Mouse (Mus musculus): ENCODE results near the gene Pum3. TPM values are rescaled to one million over a fixed set of nuclear protein-coding genes. Genes with fewer than 3 reads are reported as not detected.

The Pum3 gene
- polyA plus RNA-seq (2015; fragmentation: Nextera tagmentation; extraction: Ambion mirVana), result 50.7 and 53.5 TPM in 2 replicates

- 0% methylated on average over 40 of the region's 40 CpGs for WGBS
- peaks cover 7% of the 10 kb centered on the region for H3K36me3 ChIP-seq
- H3K9me3 ChIP-seq (replicated peaks), result no peaks in the 10 kb centered on the region
- peak within 1 kb of the TSS; percentile 83 for H3K4me2 ChIP-seq
- peak within 1 kb of the TSS; percentile 76 for H3K9ac ChIP-seq (replicated peaks)
- H3K4me3 ChIP-seq (replicated peaks), result peak within 1 kb of the TSS; percentile 84
- peak within 1 kb of the TSS; percentile 94 for H3K27ac ChIP-seq (replicated peaks)
- no peaks in the 10 kb centered on the region for H3K27me3 ChIP-seq (replicated peaks)
- H3K4me1 ChIP-seq, result peaks cover 24% of the 10 kb centered on the region
- peak; percentile 97 for ATAC-seq (ENCODE audit: low FRiP score)
These were observed at the start of gene Pum3 for GRCm38 (mm10) chr19:27429745-27430251. TSS of gene Pum3 (minus strand) at chr19:27429825.

DNA sequence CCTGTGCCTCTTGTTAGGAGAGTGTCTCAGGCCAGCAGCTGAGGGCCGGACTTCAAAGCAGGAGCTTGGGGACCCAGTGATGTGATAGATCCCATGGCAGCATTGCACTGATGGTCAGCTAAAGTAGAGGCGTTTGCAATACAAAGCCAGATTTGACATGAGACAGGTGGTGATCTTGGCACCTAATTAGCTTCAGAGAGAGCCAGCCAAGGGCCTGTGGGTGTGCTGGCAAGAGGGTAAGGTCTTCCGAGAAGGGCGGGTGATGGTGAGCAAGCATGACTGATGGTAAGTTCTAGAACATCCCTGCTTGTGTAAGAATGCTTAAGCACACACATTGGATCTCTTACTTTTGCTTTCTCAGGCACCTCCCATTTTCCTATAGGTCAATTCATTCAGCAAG is 37.1 kb upstream of the Pum3 start:
- Histone ChIP-seq H3K4me3 (replicated peaks) (no peak overlapping the region), H3K27ac (replicated peaks) (no peak overlapping the region), H3K9ac (replicated peaks) (no peak overlapping the region), H3K4me1 (no peaks in the 10 kb centered on the region), H3K9me3 (replicated peaks) (no peaks in the 10 kb centered on the region), H3K27me3 (replicated peaks) (no peaks in the 10 kb centered on the region), H3K4me2 (no peak overlapping the region), H3K36me3 (no peaks in the 10 kb centered on the region)
- 78% methylated on average over 4 of the region's 4 CpGs for WGBS
- no peak for ATAC-seq (ENCODE audit: low FRiP score)

GRCm38 (mm10) chr19:27462656-27463055 is 33.0 kb upstream of the Pum3 start:
- Histone ChIP-seq H3K9me3 (replicated peaks) (no peaks in the 10 kb centered on the region), H3K36me3 (no peaks in the 10 kb centered on the region), H3K27ac (replicated peaks) (no peak overlapping the region), H3K9ac (replicated peaks) (no peak overlapping the region), H3K4me2 (no peak overlapping the region), H3K27me3 (replicated peaks) (no peaks in the 10 kb centered on the region), H3K4me1 (no peaks in the 10 kb centered on the region), H3K4me3 (replicated peaks) (no peak overlapping the region)
- no peak for ATAC-seq (ENCODE audit: low FRiP score)
- WGBS, result 67% methylated on average over 4 of the region's 4 CpGs

DNA sequence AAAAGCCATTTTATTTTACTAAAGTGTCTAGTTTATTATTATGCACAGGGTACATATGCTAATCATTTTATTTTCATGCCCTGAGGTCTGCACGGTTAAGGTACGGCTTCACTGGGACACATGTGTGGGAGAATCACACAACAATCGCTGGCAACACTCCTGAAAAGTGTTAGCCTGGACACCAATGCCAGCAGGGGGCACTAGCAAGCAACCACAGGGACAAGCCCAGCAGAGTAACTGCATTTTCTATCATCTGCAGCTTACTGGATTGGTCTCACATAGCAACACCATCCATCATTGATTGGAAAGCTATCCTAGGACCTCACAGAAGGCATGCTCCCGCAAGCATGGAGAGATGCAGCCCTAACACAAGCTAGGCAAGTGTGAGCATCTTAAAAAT is 20.8 kb upstream of the Pum3 start:
- Histone ChIP-seq H3K27ac (replicated peaks) (no peak overlapping the region), H3K4me2 (no peak overlapping the region), H3K4me3 (replicated peaks) (no peak overlapping the region), H3K36me3 (no peaks in the 10 kb centered on the region), H3K27me3 (replicated peaks) (no peaks in the 10 kb centered on the region), H3K4me1 (peaks cover 2% of the 10 kb centered on the region; the same call in 1 of the 2 replicates), H3K9me3 (replicated peaks) (no peaks in the 10 kb centered on the region), H3K9ac (replicated peaks) (no peak overlapping the region)
- ATAC-seq (ENCODE audit: low FRiP score), result peak; percentile 35; the same call in 1 of the 2 replicates
- WGBS, result 24% methylated on average over 4 of the region's 4 CpGs

DNA sequence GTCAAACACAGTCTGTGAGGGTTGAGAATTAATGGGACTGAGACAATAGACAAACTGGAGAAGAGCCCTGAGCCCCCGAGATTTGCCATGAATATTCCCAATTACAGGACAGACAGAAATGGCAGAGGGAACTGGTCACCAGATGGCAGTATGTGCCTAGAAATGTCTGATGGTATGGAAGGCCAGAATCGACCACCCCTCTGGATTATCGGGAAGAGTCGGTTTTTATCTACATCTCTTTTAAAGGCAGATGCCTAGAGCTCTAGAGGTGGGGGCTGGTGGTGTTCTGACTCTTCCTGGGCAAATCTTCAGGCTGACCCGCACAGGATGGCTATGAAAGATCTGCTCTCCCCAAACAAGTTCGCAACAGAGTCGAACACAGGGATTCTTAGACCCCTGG is 17.9 kb upstream of the Pum3 start:
- peak; percentile 65; the same call in 1 of the 2 replicates for ATAC-seq (ENCODE audit: low FRiP score)
- H3K36me3 ChIP-seq, result no peaks in the 10 kb centered on the region
- no peak overlapping the region for H3K27ac ChIP-seq (replicated peaks)
- 0 out of 2 replicates have a peak overlapping the region, but pooled peaks have one; percentile 20 for H3K9ac ChIP-seq (replicated peaks)
- H3K4me1 ChIP-seq, result peaks cover 2% of the 10 kb centered on the region; the same call in 1 of the 2 replicates
- WGBS, result 20% methylated on average over 7 of the region's 7 CpGs
- no peak overlapping the region for H3K4me3 ChIP-seq (replicated peaks)
- H3K4me2 ChIP-seq, result peak overlapping the region; percentile 38
- H3K27me3 ChIP-seq (replicated peaks), result no peaks in the 10 kb centered on the region
- no peaks in the 10 kb centered on the region for H3K9me3 ChIP-seq (replicated peaks)

- no peaks in the 10 kb centered on the region for H3K36me3 ChIP-seq
- no peak overlapping the region for H3K9ac ChIP-seq (replicated peaks)
- H3K9me3 ChIP-seq (replicated peaks), result no peaks in the 10 kb centered on the region
- no peak overlapping the region for H3K27ac ChIP-seq (replicated peaks)
- WGBS, result 86% methylated on average over 5 of the region's 5 CpGs
- H3K4me1 ChIP-seq, result no peaks in the 10 kb centered on the region
- no peak overlapping the region for H3K4me2 ChIP-seq
- H3K4me3 ChIP-seq (replicated peaks), result no peak overlapping the region
- ATAC-seq (ENCODE audit: low FRiP score), result no peak
- no peaks in the 10 kb centered on the region for H3K27me3 ChIP-seq (replicated peaks)
These were observed 11.5 kb upstream of the Pum3 start for GRCm38 (mm10) chr19:27441106-27441505.

DNA sequence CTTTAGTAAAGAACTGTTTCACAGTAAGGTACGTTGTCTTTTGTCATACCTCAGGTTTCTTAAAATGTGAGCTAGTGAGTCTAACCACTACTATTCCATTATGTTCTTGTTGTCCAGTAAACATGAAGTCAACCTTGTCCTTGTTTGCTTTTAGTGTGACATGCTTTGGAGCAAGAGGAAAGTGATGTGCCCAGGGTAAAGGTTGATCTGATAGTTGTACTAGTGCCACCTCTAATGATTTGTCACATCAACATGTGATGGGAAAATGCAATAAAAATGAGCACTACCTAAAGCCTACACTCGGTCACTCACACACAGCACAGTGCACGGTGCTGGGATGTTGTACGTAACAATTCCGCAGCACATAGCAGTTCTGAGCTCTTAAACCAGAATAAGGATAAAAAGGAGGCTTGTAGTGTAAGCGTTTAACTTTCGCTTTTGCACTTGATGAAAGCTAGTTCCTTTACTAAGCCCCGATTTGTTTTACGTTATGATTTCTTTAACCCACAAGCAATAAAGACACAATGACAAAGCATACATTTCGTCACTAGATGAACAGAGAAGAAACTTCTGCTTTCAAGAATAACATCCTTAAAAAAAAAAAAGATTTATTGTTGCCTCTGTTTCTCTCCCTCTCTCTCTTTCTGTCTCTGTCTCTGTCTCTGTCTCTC is 8.5 kb upstream of the Pum3 start:
- no peak overlapping the region for H3K9ac ChIP-seq (replicated peaks)
- H3K4me1 ChIP-seq, result no peaks in the 10 kb centered on the region
- no peak overlapping the region for H3K4me3 ChIP-seq (replicated peaks)
- ATAC-seq (ENCODE audit: low FRiP score), result no peak
- H3K9me3 ChIP-seq (replicated peaks), result no peaks in the 10 kb centered on the region
- 82% methylated on average over 10 of the region's 10 CpGs for WGBS
- H3K4me2 ChIP-seq, result no peak overlapping the region
- H3K36me3 ChIP-seq, result no peaks in the 10 kb centered on the region
- no peaks in the 10 kb centered on the region for H3K27me3 ChIP-seq (replicated peaks)
- H3K27ac ChIP-seq (replicated peaks), result no peak overlapping the region

GRCm38 (mm10) chr19:27430406-27430805 is 781 bp upstream of the Pum3 start:
- peaks cover 24% of the 10 kb centered on the region for H3K4me1 ChIP-seq
- no peaks in the 10 kb centered on the region for H3K27me3 ChIP-seq (replicated peaks)
- H3K9me3 ChIP-seq (replicated peaks), result no peaks in the 10 kb centered on the region
- H3K4me2 ChIP-seq, result peak overlapping the region; percentile 76
- H3K36me3 ChIP-seq, result peaks cover 2% of the 10 kb centered on the region
- H3K9ac ChIP-seq (replicated peaks), result peak overlapping the region; percentile 76
- H3K27ac ChIP-seq (replicated peaks), result peak overlapping the region; percentile 94
- H3K4me3 ChIP-seq (replicated peaks), result peak overlapping the region; percentile 84
- 1% methylated on average over 10 of the region's 10 CpGs for WGBS
- ATAC-seq (ENCODE audit: low FRiP score), result peak; percentile 22; the same call in 1 of the 2 replicates

DNA sequence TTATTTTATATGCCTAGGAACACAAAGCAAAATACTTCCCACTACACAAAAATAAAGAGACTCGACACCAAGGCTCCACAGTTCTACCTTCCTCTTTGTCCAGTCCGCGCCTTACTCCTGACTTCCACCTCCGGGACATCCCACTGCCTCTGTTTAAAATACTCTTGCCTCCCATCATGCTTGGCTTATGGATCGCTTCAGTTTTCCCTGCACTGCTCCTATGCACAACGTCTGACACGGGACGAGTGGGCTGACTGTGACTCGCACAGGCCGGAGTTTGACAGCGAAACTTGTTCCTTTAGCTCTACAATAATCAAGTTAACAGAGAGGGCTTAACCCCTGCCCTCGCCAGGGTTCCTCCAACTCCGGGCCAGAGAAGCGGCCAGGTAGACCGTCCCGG is 344 bp downstream of the Pum3 start:
- H3K27me3 ChIP-seq (replicated peaks), result no peaks in the 10 kb centered on the region
- peaks cover 12% of the 10 kb centered on the region for H3K36me3 ChIP-seq
- no peaks in the 10 kb centered on the region for H3K9me3 ChIP-seq (replicated peaks)
- peak overlapping the region; percentile 57 for H3K9ac ChIP-seq (replicated peaks)
- H3K4me2 ChIP-seq, result peak overlapping the region; percentile 83
- peaks cover 24% of the 10 kb centered on the region for H3K4me1 ChIP-seq
- H3K4me3 ChIP-seq (replicated peaks), result peak overlapping the region; percentile 84
- ATAC-seq (ENCODE audit: low FRiP score), result no peak; the same call in 1 of the 2 replicates
- H3K27ac ChIP-seq (replicated peaks), result peak overlapping the region; percentile 35
- 0% methylated on average over 16 of the region's 16 CpGs for WGBS

- Histone ChIP-seq H3K4me2 (no peak overlapping the region), H3K27me3 (replicated peaks) (no peaks in the 10 kb centered on the region), H3K36me3 (peaks cover 23% of the 10 kb centered on the region), H3K4me1 (peaks cover 24% of the 10 kb centered on the region), H3K9ac (replicated peaks) (no peak overlapping the region), H3K27ac (replicated peaks) (no peak overlapping the region), H3K4me3 (replicated peaks) (no peak overlapping the region), H3K9me3 (replicated peaks) (no peaks in the 10 kb centered on the region)
- ATAC-seq (ENCODE audit: low FRiP score), result no peak
- 81% methylated on average over 2 of the region's 2 CpGs for WGBS
These were observed 1.8 kb downstream of the Pum3 start for GRCm38 (mm10) chr19:27427865-27428264.

- no peak overlapping the region for H3K4me2 ChIP-seq
- H3K4me1 ChIP-seq, result peaks cover 24% of the 10 kb centered on the region
- H3K4me3 ChIP-seq (replicated peaks), result no peak overlapping the region
- no peak for ATAC-seq (ENCODE audit: low FRiP score)
- H3K27me3 ChIP-seq (replicated peaks), result no peaks in the 10 kb centered on the region
- H3K9me3 ChIP-seq (replicated peaks), result no peaks in the 10 kb centered on the region
- H3K36me3 ChIP-seq, result peaks cover 33% of the 10 kb centered on the region
- WGBS, result 88% methylated on average over 1 of the region's 1 CpGs
- no peak overlapping the region for H3K9ac ChIP-seq (replicated peaks)
- H3K27ac ChIP-seq (replicated peaks), result no peak overlapping the region
These were observed 3.2 kb downstream of the Pum3 start for GRCm38 (mm10) chr19:27426451-27426850.

DNA sequence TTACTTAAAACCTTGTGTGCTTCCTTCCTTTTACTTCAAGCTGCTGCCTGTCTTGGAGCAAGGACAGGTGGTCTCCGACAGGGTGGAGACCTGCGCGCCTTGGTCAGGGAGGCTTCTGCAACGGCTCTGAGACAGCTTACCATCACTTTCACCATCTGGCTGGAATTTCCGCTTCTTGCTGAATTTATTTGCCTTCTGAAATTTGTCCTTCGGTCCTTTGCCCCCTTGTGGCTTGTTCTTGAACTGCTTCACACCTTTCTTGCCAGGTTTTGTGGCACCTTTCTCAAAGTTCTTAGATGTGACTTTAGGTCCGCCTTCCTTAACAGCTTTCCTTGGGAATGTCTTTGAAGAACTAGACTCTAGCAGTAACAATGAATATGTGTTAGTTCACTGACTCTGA is 4.0 kb downstream of the Pum3 start:
- no peak overlapping the region for H3K4me2 ChIP-seq
- no peak overlapping the region; the same call in 1 of the 2 replicates for H3K27ac ChIP-seq (replicated peaks)
- peaks cover 17% of the 10 kb centered on the region for H3K4me1 ChIP-seq
- H3K4me3 ChIP-seq (replicated peaks), result no peak overlapping the region
- no peaks in the 10 kb centered on the region for H3K9me3 ChIP-seq (replicated peaks)
- no peak for ATAC-seq (ENCODE audit: low FRiP score)
- no peak overlapping the region for H3K9ac ChIP-seq (replicated peaks)
- no peaks in the 10 kb centered on the region for H3K27me3 ChIP-seq (replicated peaks)
- peaks cover 40% of the 10 kb centered on the region for H3K36me3 ChIP-seq
- WGBS, result 68% methylated on average over 7 of the region's 7 CpGs
